Mouse (Mus musculus) C2C12 (cell line): Measurements from ENCODE around the gene Cisd1. TPM values are rescaled to one million over a fixed set of nuclear protein-coding genes. Genes with fewer than 3 reads are reported as not detected.
A peak's percentile ranks its signal among the peaks of the same experiment; 100 is the strongest.

ENCODE experiments used
- H3K27me3 ChIP-seq: one replicate; pipeline ENCODE4 v1.6.1; 2011; ENCODE audit not compliant: control insufficient read depth, insufficient read depth, insufficient read length
- H3K36me3 ChIP-seq: one replicate; pipeline ENCODE4 v1.6.1; 2011; ENCODE audit not compliant: control insufficient read depth, insufficient read depth
- H3K4me3 ChIP-seq: one replicate; pipeline ENCODE4 v1.5.1; 2011; ENCODE audit warnings: mild to moderate bottlenecking, control low read depth; ENCODE audit not compliant: poor library complexity, insufficient read depth, severe bottlenecking
- H3K79me2 ChIP-seq: one replicate; pipeline ENCODE4 v1.6.1; 2011; ENCODE audit not compliant: control insufficient read depth, insufficient read depth
- H3K79me3 ChIP-seq: one replicate; pipeline ENCODE4 v1.6.1; 2011; ENCODE audit warnings: low read depth, control low read depth
- H3ac ChIP-seq: one replicate; pipeline ENCODE3; 2011; ENCODE audit warnings: low read depth; ENCODE audit not compliant: control insufficient read depth, insufficient read length
- CEBPB ChIP-seq: IDR thresholded peaks from one replicate; pipeline ENCODE4 v1.6.1; 2011; ENCODE audit warnings: low read depth, mild to moderate bottlenecking, control low read depth, moderate library complexity
- CTCF ChIP-seq: IDR thresholded peaks from one replicate; pipeline ENCODE4 v1.5.1; 2011; ENCODE audit not compliant: control insufficient read depth, insufficient read depth, insufficient read length
- FOSL1 ChIP-seq: IDR thresholded peaks from one replicate; pipeline ENCODE4 v1.8.0; 2011; ENCODE audit warnings: mild to moderate bottlenecking, low read length; ENCODE audit not compliant: poor library complexity, insufficient read depth, severe bottlenecking
- MAX ChIP-seq: IDR thresholded peaks from one replicate; pipeline ENCODE4 v1.6.1; 2011; ENCODE audit warnings: mild to moderate bottlenecking, control low read depth
- MYOD1 ChIP-seq: IDR thresholded peaks from one replicate; pipeline ENCODE4 v1.6.1; 2011; ENCODE audit warnings: low read depth; ENCODE audit not compliant: control insufficient read depth, insufficient read length
- MYOG ChIP-seq: IDR thresholded peaks from one replicate; pipeline ENCODE4 v1.6.1; 2011; ENCODE audit not compliant: control insufficient read depth, insufficient read length; ENCODE audit errors: extremely low read depth
- USF1 ChIP-seq: IDR thresholded peaks from one replicate; pipeline ENCODE4 v1.6.1; 2011; ENCODE audit warnings: low read depth, mild to moderate bottlenecking, control low read depth, moderate library complexity
- polyA plus RNA-seq: library from polyadenylated mRNA; unstranded; fragments of >200 nt; fragmentation: generic; extraction: Trizol; gene quantifications from one replicate; pipeline ENCODE4 v1.2.1, GENCODE M21; 2012; ENCODE audit warnings: missing spikeins

Gene Cisd1
- polyA plus RNA-seq, 1 experiment, result 132 TPM

DNA sequence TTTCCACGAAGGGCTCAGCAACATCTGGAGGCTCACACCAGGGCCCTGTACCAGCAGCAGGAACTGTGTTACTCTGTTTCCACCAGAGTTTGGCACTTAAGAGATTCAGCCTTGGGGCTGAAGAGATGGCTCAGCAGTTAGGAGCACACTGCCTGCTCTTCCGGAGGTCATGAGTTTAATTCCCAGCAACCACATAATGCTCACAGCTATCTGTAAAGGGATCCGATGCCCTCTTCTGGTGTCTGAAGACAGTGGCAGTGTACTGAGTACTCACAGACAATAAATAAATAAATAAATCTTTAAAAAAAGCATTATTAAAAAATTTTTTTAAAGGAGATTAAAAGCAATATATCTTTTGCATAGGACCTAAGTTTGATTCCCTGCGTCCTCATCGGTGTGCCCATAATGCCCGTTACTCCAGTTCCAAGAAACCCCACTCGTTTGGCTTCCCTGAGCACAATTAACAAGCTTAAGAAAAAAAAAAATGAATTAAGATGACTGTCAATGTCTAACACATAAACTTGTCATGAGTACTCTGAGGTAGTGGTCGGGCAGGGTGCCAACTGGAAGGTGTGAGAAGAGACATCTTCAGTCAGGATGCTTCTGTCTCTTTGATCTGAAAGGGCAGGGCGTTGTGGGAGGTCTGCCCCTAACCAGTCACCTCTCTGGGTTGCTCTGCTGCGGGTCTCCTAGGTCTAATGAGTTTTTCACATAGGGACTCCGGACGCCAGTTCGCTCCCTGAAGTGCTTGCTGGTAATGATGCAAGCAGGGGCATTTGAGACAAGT is 2.2 kb upstream of the Cisd1 start:
- TF ChIP-seq CEBPB, result peak; percentile 8
- TF ChIP-seq USF1, result no peak
- peak overlapping the region; percentile 96 for H3K4me3 ChIP-seq
- H3K79me2 ChIP-seq, result peaks cover 69% of the 10 kb centered on the region
- peaks cover 13% of the 10 kb centered on the region for H3K36me3 ChIP-seq
- H3K27me3 ChIP-seq, result no peaks in the 10 kb centered on the region
- H3ac ChIP-seq, result peak overlapping the region; percentile 72
- peaks cover 46% of the 10 kb centered on the region for H3K79me3 ChIP-seq

DNA sequence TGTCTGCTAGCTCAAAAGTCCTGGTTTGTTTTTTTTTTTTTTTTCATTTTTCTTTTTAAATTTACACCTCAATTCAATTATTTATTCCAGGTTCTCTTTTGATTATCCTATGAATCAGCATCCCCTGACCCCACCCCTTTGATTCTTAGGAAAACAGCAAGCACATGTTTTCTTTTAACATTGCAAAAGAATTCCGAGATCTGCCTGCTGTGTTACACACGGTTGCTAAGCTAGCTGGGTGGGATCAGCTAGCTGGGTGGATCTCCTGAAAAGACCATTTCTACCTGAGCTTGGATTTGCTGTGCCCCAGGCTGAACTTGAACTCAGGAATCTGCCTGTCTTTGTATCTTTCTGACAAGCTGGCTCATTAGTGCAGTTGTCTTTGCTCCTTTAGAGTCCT is 1.4 kb upstream of the Cisd1 start:
- TF ChIP-seq CEBPB, result no peak
- no peak for TF ChIP-seq MAX
- no peak for TF ChIP-seq MYOG
- TF ChIP-seq CTCF, result no peak
- no peak for TF ChIP-seq FOSL1
- no peak for TF ChIP-seq USF1
- TF ChIP-seq MYOD1, result no peak
- Histone ChIP-seq H3K4me3 (no peak overlapping the region), H3K36me3 (peaks cover 8% of the 10 kb centered on the region), H3ac (no peak overlapping the region), H3K79me2 (peaks cover 69% of the 10 kb centered on the region), H3K79me3 (peaks cover 45% of the 10 kb centered on the region), H3K27me3 (no peaks in the 10 kb centered on the region)

DNA sequence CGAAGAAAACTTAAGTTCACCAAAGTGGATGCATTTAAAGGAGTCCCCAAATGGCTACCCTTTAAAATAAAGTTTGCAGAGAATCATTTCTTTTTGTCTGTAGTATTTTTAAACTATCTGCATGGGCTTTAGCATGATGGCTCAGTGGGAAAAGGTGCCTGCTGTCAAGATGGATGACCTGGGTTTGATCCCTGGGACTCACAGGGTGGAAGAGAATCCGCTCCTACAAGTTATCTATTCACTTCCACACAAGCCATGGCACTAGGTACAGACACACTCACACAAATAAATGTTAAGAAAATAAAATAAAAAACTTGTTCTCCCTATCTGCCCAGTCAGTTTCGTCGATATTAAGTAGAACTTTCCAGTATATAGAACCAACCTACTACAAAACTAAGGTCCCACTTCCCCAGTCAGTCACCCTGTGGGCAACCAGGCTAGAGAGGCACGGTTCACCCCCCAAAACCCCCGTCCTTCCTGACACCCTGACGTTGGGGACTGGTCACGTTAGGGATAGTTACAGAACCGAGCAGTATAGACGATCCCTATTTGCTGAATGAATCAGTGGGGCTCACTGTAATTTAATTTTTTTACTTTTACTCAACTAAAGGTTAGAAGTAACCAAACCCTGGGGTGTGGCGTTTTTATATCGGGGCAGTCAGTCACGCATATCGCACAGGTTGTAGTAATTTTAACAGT is 1.0 kb downstream of the Cisd1 start:
- Histone ChIP-seq H3K79me2 (peaks cover 69% of the 10 kb centered on the region), H3K4me3 (peak overlapping the region; percentile 79), H3ac (peak overlapping the region; percentile 98), H3K79me3 (peaks cover 44% of the 10 kb centered on the region), H3K27me3 (no peaks in the 10 kb centered on the region), H3K36me3 (peaks cover 4% of the 10 kb centered on the region)
- TF ChIP-seq MAX (no peak), CTCF (no peak), MYOD1 (no peak), USF1 (no peak), FOSL1 (no peak), CEBPB (no peak), MYOG (no peak)

DNA sequence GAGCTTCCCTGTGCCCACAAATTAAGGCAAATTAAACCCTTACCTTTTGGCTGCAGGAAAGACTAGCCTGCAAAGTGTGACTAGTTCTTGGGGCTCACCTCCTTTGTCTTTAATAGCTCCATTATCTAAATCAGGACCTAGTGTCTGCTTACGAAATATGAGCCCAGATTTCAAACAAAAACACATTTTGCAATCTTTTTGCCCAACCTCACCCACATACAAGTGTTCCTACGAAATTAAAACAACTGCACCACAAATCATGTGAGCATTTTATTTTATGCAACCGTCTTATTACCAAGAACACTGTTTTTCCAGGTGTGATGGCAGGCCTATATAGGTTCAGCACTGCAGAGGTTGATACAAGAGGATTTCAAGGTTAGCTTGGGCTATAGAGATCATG is 1.6 kb downstream of the Cisd1 start:
- H3K79me3 ChIP-seq, result peaks cover 48% of the 10 kb centered on the region
- peaks cover 69% of the 10 kb centered on the region for H3K79me2 ChIP-seq

GRCm38 (mm10) chr10:71342030-71342805 is 2.5 kb downstream of the Cisd1 start:
- H3K27me3 ChIP-seq, result no peaks in the 10 kb centered on the region
- TF ChIP-seq MAX, result no peak
- no peak for TF ChIP-seq MYOG
- TF ChIP-seq CEBPB, result no peak
- no peak for TF ChIP-seq MYOD1
- no peak for TF ChIP-seq USF1
- TF ChIP-seq FOSL1, result no peak
- no peak for TF ChIP-seq CTCF
- no peak overlapping the region for H3ac ChIP-seq
- H3K4me3 ChIP-seq, result no peak overlapping the region
- H3K79me2 ChIP-seq, result peaks cover 73% of the 10 kb centered on the region
- peaks cover 56% of the 10 kb centered on the region for H3K79me3 ChIP-seq
- H3K36me3 ChIP-seq, result peaks cover 4% of the 10 kb centered on the region

More for the DNA sequence above, 1.6 kb downstream of the Cisd1 start:
- no peak overlapping the region for H3K4me3 ChIP-seq
- peaks cover 4% of the 10 kb centered on the region for H3K36me3 ChIP-seq
- H3ac ChIP-seq, result no peak overlapping the region
- no peaks in the 10 kb centered on the region for H3K27me3 ChIP-seq
- no peak for TF ChIP-seq USF1
- TF ChIP-seq MYOG, result no peak
- TF ChIP-seq MYOD1, result no peak
- TF ChIP-seq FOSL1, result no peak
- no peak for TF ChIP-seq CEBPB
- no peak for TF ChIP-seq CTCF
- no peak for TF ChIP-seq MAX
